Mouse (Mus musculus) left cerebral cortex, adult 2 months (tissue): ENCODE data around the gene Olfr921. TPM values are rescaled to one million over a fixed set of nuclear protein-coding genes. Genes with fewer than 3 reads are reported as not detected.

Experiments
- DNase-seq, 2 experiments: peaks; one replicate each; pipeline ENCODE4 v3.0.0; 2021 to 2022; ENCODE audit warnings: low spot score in 2 of 2, mixed read lengths in 1 of 2; ENCODE audit errors: extremely low spot score in 1 of 2
- H3K27ac ChIP-seq: fragments of 200-600 bp; 2 replicates; pipeline ENCODE4 v1.8.1; 2022
- H3K4me3 ChIP-seq: fragments of 200-600 bp; 2 replicates; pipeline ENCODE4 v1.8.1; 2022
- CTCF ChIP-seq: fragments of 200-600 bp; IDR thresholded peaks from 2 replicates; pipeline ENCODE4 v1.8.1; 2022; ENCODE audit warnings: antibody characterized with exemption, mild to moderate bottlenecking, moderate library complexity
- intact Hi-C: fragments of 180-260 bp; cut with DNase I; formaldehyde crosslinking; loops from one replicate; pipeline ENCODE4 v1.15.1; 2025
- long read RNA-seq, 2 experiments: library from polyadenylated mRNA; stranded (forward); transcript quantifications; one replicate each; pipeline ENCODE4 v2.0.0; 2021; ENCODE audit warnings: borderline mapping rate in 2 of 2
- total RNA-seq, 2 experiments: library from RNA; stranded (reverse); gene quantifications; 2 replicates each; pipeline ENCODE4 v1.2.3; 2021

Olfr921 gene
- not detected for total RNA-seq
- long read RNA-seq, experiment 1 = 0 reads
- long read RNA-seq, experiment 2 = 0 reads

DNA sequence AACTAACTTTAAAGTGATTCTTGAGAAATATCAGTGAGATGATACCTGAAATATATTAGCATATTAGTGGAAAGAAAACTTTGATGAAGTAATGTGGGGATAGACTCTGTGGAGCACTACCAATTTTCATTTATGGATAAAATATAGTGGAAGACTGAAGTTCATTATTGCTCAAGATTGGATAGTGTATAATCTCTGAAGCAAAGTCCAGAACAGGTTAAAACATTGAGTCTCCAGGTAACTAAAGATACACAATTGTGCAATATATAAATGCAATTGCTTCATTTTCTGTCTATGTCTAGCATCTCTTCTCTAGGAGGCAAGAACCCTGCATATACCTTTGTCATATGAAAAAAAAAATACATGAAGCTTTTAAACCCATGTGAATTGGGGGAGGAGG is at the start of gene Olfr921:
Gene Olfr921, plus strand, starts transcription at position 301 of the 400 bp plus-strand sequence.
- Histone ChIP-seq H3K4me3 (no peak within 1 kb of the TSS), H3K27ac (no peak within 1 kb of the TSS)
- intact Hi-C loops = no loop called here
- no peak for TF ChIP-seq CTCF
- no peak for DNase-seq

DNA sequence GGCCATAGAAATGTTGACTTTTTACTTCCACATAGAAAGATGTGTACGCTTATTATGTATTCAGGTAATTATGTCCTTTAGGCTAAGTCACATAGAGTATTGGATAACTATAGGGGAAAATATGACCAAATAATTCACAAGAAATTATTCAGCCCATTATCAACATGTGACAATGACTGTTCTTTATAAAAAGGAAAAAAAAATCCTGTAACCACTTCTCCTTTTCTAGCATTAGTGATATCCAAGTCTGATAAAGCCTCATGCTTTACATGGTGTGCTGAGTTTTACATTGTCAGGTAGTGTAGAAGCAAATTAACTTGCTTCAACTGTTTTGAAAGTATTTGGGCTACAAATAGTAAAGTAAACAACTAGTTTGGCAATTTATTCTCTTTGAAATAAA is 48.8 kb upstream of the Olfr921 start:
- intact Hi-C loops = no loop called here
- no peak overlapping the region for H3K27ac ChIP-seq
- TF ChIP-seq CTCF = no peak
- no peak for DNase-seq
- no peak overlapping the region for H3K4me3 ChIP-seq

DNA sequence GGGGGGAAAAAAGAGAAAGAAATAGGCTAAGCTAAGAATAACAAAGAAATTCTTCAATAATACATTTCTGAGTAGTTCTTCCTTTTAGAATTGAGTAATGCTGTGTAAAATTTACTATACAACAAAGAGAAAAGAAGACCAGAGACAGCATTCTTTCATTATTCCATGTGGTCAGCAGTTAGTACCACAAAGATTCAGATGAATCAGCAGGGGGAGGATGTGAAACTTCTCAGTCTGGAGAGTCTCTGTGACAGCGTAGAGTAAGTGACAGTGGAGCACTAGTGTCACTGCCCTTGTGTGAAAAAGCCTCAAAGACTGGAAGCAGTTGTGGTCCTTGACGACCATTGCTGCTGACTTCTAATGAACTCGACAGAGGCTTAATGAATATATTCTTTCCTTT is 44.6 kb upstream of the Olfr921 start:
- no peak overlapping the region for H3K27ac ChIP-seq
- no peak overlapping the region for H3K4me3 ChIP-seq
- intact Hi-C loops = no loop called here
- TF ChIP-seq CTCF = no peak
- no peak for DNase-seq

DNA sequence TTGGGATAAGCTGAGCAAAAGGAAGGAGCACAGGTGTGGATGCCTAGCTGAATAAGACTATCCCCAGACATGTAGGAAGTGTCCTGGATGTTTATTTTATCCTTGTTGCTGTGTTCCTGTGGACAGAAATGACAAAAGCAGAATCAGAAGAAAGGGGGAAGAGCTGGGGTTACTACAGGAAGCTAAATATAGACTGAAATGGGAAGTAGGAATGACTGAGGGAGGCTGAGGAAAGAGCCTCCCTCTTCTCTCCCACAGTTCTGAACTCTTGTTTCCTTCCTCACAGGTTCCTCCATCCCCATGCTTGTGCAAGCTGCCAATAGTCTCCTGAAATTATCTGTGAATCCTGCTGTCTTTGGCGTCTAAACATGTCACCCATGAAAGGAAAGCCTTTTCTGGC is 31.5 kb upstream of the Olfr921 start:
- H3K27ac ChIP-seq = no peak overlapping the region
- no peak for DNase-seq
- H3K4me3 ChIP-seq = no peak overlapping the region
- intact Hi-C loops = no loop called here
- no peak for TF ChIP-seq CTCF

DNA sequence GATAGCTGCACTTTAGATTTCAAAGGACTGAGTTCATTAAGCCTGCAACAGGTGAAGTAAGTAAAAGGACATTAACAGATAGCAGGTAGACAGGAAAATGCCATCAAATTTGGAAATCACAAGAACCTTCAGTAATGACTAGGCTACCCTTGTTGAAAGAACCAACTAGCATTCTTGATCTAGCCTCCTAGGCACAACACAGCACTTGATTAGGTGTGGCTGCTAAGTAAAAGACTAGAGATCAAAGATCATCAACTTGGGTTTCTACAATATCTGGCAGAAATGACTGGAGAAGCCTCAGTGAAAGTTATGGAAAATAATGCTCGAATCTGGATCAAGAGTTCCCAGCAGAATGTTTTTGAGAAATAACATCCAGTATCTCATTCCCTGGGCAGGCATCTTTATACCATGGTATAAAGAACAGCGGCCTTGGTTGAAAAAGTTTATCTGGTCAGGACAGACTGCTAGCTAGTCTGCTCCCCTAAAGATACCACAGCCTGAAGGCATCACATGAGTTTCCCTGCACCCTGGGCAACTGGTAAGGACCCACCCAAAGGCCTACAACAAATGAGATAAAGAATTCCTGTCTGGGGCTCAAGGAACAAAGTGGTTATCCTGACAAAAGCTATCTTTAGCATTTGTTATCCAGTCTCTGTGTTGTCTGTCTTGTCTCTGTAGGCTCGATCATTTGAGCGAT is 28.1 kb upstream of the Olfr921 start:
- no peak for TF ChIP-seq CTCF
- Histone ChIP-seq H3K4me3 (no peak overlapping the region), H3K27ac (no peak overlapping the region)
- no peak for DNase-seq
- intact Hi-C loops = no loop called here

DNA sequence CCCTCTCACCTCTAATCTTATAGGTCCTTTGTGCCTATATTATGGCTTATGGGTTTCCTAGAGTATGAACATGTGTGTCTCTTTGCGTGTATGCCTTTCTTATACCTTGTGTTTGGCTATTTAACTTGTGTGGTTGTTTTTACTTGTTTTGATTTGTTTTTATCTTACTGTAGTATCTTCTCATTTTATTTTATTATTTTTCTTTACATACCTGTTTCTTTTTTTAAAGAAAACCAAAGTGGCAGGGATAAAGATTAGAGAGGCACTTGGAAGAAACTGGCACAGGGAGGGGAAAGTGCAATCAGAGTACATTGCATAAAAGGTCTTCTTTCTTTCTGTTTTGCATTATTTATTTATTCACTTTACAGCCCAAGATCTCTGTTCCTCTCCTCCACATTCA is 20.9 kb upstream of the Olfr921 start, which contains the start of gene Olfr920:
Gene Olfr920, plus strand, starts transcription at position 301 of the 400 bp plus-strand sequence.
- H3K4me3 ChIP-seq = no peak within 1 kb of the TSS
- DNase-seq = no peak
- TF ChIP-seq CTCF = no peak
- intact Hi-C loops = no loop called here
- no peak within 1 kb of the TSS for H3K27ac ChIP-seq

DNA sequence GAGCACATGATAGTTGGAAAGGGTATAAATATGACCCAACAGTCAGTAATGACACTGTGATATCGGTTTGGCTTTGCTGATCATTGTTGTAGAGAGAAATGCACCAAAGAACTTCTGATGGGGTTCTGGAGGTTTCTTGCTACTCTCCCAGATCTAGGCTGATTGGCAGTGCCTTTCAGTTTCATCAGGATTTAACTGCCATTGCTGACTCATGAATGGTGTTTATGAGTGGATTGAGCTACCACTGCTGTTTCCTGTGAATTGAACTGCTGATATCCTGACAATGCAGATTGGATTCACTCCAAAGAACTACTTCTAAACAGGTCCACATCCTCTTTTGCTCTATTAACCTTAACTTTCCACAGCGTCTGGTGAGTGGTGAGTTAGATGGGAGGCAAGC is 19.8 kb downstream of the Olfr921 start:
- intact Hi-C loops = no loop called here

DNA sequence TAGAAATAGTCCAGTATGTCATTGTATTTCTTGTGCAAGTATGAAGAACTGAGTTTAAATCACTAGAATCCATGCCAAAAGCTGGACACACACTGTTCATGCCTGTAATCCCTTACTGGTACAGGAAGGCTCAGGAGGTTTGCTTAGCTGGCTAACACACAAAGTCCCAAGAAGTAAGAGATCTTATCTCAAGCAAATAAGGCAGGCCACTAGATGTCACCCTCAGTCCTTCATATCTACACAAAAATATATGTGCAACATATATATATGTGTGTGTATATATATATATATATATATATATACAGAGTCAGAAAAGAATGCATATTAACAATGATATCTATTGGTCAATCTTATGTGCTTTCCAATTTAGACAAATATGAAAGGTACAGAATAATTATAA is 32.8 kb downstream of the Olfr921 start:
- no peak overlapping the region for H3K4me3 ChIP-seq
- peak in 1 of 2 experiments; percentile 14 for DNase-seq
- intact Hi-C loops = loop anchor here (5.0 to 10.0 kb wide), 3 partner anchors 309 to 807 kb away; partner anchors contain the start of genes Olfr148 and Olfr957
- H3K27ac ChIP-seq = no peak overlapping the region
- peak; percentile 56 for TF ChIP-seq CTCF

More for the DNA sequence above, 19.8 kb downstream of the Olfr921 start:
- no peak for DNase-seq
- Histone ChIP-seq H3K4me3 (no peak overlapping the region), H3K27ac (no peak overlapping the region)
- TF ChIP-seq CTCF = no peak

DNA sequence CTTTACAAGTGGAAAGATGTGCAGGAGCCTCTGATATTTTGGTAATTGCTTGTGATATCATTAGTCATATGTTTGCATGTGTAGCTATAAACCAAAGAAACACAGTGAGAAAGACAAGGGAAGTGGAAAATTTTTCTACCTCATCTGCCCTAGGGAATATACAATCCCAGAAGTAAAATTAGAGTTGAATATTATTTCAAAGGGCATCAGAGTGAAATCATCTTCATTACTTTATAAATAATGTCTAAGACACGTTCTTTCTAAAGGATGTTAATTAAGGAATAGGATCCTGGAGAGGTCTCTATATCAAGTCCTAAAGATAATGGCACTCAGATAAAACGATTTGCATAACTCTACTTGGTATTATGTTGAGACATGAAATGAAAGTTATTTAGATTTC is 41.4 kb downstream of the Olfr921 start, which contains the start of gene Olfr922:
Gene Olfr922, plus strand, starts transcription at position 301 of the 400 bp plus-strand sequence.
- Histone ChIP-seq H3K27ac (no peak within 1 kb of the TSS), H3K4me3 (no peak within 1 kb of the TSS)
- intact Hi-C loops = no loop called here
- DNase-seq = no peak
- TF ChIP-seq CTCF = no peak

DNA sequence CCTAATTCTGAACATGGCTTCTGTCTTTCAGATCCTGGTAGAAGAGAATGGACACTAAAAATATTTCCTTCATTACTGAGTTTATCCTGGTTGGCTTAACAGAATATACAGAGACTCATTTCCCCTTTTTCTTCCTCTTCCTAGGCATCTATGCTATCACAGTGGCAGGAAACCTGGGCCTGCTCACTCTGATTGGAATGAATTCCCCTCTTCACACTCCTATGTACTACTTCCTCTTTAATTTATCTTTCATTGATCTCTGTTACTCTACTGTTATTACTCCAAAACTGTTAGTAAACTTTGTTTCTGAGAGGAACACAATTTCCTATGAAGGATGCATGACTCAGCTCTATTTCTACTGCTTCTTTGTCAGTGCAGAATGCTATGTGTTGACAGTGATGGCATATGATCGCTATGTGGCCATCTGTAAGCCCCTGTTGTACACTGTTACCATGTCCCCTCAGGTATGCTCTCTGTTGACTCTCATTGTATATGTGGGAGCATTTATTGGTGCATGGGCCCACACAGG is 42.7 kb downstream of the Olfr921 start:
- intact Hi-C loops = no loop called here
- Histone ChIP-seq H3K27ac (no peak overlapping the region), H3K4me3 (no peak overlapping the region)
- no peak for TF ChIP-seq CTCF
- DNase-seq = no peak

DNA sequence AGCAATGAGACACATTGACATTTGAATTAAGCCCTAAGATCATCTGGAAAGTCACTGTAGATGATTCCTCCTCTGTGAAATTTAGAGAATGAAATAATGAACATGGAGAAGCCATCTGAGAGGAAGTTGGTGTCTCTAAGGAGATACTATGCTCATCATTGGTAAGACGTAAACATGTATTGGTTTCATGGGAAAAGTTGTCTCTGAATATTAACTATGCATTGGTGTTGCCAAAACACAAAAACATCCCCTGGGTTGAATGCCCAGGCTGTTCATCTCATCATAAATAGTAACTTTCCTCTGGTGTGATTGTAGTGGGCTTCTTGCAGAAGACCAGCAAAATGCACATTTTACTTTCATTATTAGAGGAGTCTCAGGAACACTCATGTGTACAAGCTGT is 53.4 kb downstream of the Olfr921 start, which contains the start of gene Olfr923:
Gene Olfr923, plus strand, starts transcription at position 301 of the 400 bp plus-strand sequence.
- TF ChIP-seq CTCF = no peak
- DNase-seq = no peak
- no peak within 1 kb of the TSS for H3K4me3 ChIP-seq
- intact Hi-C loops = loop anchor here (10.0 kb wide), 1 partner anchor 119 kb away; no protein-coding TSS in a partner anchor
- H3K27ac ChIP-seq = no peak within 1 kb of the TSS

Other genes with a start within 250 kb of the Olfr921 start
- not detected for gene Olfr910, start 235.2 kb upstream of the Olfr921 start, total RNA-seq
- gene Olfr912, start 192.9 kb upstream of the Olfr921 start, total RNA-seq = not detected
- not detected for gene Olfr913, start 180.3 kb upstream of the Olfr921 start, total RNA-seq
- not detected for gene Olfr914, start 168.0 kb upstream of the Olfr921 start, total RNA-seq
- not detected for gene Olfr916, start 113.2 kb upstream of the Olfr921 start, total RNA-seq
- gene Olfr917, start 107.2 kb upstream of the Olfr921 start, total RNA-seq = not detected
- gene Olfr918, start 98.5 kb upstream of the Olfr921 start, total RNA-seq = not detected
- not detected for gene Olfr919, start 69.4 kb upstream of the Olfr921 start, total RNA-seq
- gene Vwa5a, start 54.8 kb upstream of the Olfr921 start, total RNA-seq = 1 to 10 TPM; 7.6 to 9.1 TPM
- gene Olfr920, start 20.8 kb upstream of the Olfr921 start, total RNA-seq = not detected
- not detected for gene Olfr922, start 41.5 kb downstream of the Olfr921 start, total RNA-seq
- not detected for gene Olfr923, start 53.5 kb downstream of the Olfr921 start, total RNA-seq
- gene Olfr924, start 71.4 kb downstream of the Olfr921 start, total RNA-seq = not detected
- not detected for gene Olfr26, start 82.0 kb downstream of the Olfr921 start, total RNA-seq
- not detected for gene Olfr926, start 104.1 kb downstream of the Olfr921 start, total RNA-seq
- not detected for gene Olfr930, start 156.7 kb downstream of the Olfr921 start, total RNA-seq
- not detected for gene Olfr933, start 199.2 kb downstream of the Olfr921 start, total RNA-seq
- gene Olfr934, start 215.2 kb downstream of the Olfr921 start, total RNA-seq = not detected
- gene Olfr935, start 226.6 kb downstream of the Olfr921 start, total RNA-seq = not detected